In the genomic region with DNA sequence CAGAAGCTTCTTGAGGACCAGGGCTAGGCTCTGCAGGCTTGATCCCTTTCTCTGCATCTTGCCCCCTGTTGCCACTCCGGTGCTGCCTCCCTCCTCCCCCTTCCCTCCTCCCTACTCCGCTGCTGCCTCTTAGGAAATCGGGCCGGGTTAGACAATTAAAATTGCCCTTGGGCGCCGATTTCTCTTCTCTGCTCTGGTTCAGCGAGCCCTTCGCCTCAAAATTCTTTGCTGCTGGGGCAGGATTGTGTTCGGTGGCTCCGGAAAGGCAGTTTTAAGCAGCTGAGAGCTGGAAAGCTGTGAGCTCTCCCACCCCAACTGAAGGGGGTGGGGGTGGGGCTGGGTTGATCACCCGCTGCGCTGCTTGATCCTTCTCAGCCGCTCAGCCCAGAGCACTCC, we compare ENCODE assay signal across 8 mouse cellular contexts. TPM values are rescaled to one million over a fixed set of nuclear protein-coding genes. Genes with fewer than 3 reads are reported as not detected.
DNase-seq lines count a peak whose midpoint lies in the region; ATAC-seq and TF ChIP-seq lines count a peak whose summit lies in the region.

No protein-coding gene starts in this region.

- no peak for ATAC-seq in embryonic facial prominence, embryonic 11.5 days (replicated peaks; ENCODE audit: insufficient number of reproducible peaks, low FRiP score, low TSS enrichment, low read depth)
- no peak for ATAC-seq in heart, postnatal 0 days (ENCODE audit: insufficient read depth, low read depth)
- no peak for ATAC-seq in stomach, embryonic 15.5 days (ENCODE audit: insufficient read depth, low FRiP score, low read depth)
- no peak for ATAC-seq in megakaryocyte progenitor cell, adult 5-6 weeks (replicated peaks; ENCODE audit: poor library complexity)

- H3K9ac ChIP-seq in embryonic facial prominence, embryonic 11.5 days (replicated peaks; ENCODE audit: low read length): peak overlapping the region; percentile 95
- H3K9ac ChIP-seq in heart, postnatal 0 days (replicated peaks; ENCODE audit: low read depth, low read length): peak overlapping the region; percentile 98
- peak overlapping the region; percentile 97 for H3K9ac ChIP-seq in stomach, embryonic 15.5 days

- H3K4me2 ChIP-seq in embryonic facial prominence, embryonic 11.5 days (ENCODE audit: low read depth, low read length): peak overlapping the region; percentile 84
- peak overlapping the region; percentile 96 for H3K4me2 ChIP-seq in heart, postnatal 0 days (ENCODE audit: low read depth, low read length)
- H3K4me2 ChIP-seq in stomach, embryonic 15.5 days: peak overlapping the region; percentile 65

- peak overlapping the region; percentile 84 for H3K27ac ChIP-seq in embryonic facial prominence, embryonic 11.5 days (replicated peaks; ENCODE audit: low read depth, low read length)
- H3K27ac ChIP-seq in heart, postnatal 0 days (ENCODE audit: low read depth): peak overlapping the region; percentile 97
- peak overlapping the region; percentile 95 for H3K27ac ChIP-seq in stomach, embryonic 15.5 days

- H3K36me3 ChIP-seq in embryonic facial prominence, embryonic 11.5 days (replicated peaks; ENCODE audit: control insufficient read depth, insufficient read depth, low read depth, low read length): no peaks in the 10 kb centered on the region
- peaks cover 12% of the 10 kb centered on the region; the same call in 1 of the 2 replicates for H3K36me3 ChIP-seq in heart, postnatal 0 days (replicated peaks; ENCODE audit: control insufficient read depth, insufficient read depth, low read length)
- H3K36me3 ChIP-seq in stomach, embryonic 15.5 days: peaks cover 7% of the 10 kb centered on the region; the same call in 1 of the 2 replicates

- no peak for TF ChIP-seq EP300 in heart, postnatal 0 days (IDR thresholded peaks at IDR 0.05; ENCODE audit: low read depth)

- under 1% methylated on average over 13 of the region's 13 CpGs for WGBS in embryonic facial prominence, embryonic 11.5 days
- WGBS in heart, postnatal 0 days: 0% methylated on average over 13 of the region's 13 CpGs
- 0% methylated on average over 13 of the region's 13 CpGs for WGBS in stomach, embryonic 15.5 days

- H3K4me3 ChIP-seq in embryonic facial prominence, embryonic 11.5 days (ENCODE audit: low read depth, low read length): peak overlapping the region; percentile 98
- peak overlapping the region; percentile 94 for H3K4me3 ChIP-seq in heart, postnatal 0 days (ENCODE audit: low read depth, low read length)
- H3K4me3 ChIP-seq in stomach, embryonic 15.5 days (replicated peaks): peak overlapping the region; percentile 94

- DNase-seq in ES-CJ7 (ENCODE audit: low read depth, low spot score): peak; percentile 79
- DNase-seq in ZHBTc4 (ENCODE audit: low read depth, low spot score): peak; percentile 87
- peak; percentile 65 for DNase-seq in embryonic facial prominence, embryonic 11.5 days (ENCODE audit: low spot score)
- peak; percentile 37 for DNase-seq in heart, postnatal 0 days (ENCODE audit: low spot score)
- DNase-seq in kidney, postnatal 36 days: peak; percentile 69 to 71
- peak; percentile 25 for DNase-seq in lung, postnatal 25 days (ENCODE audit: low spot score)

- H3K9me3 ChIP-seq in embryonic facial prominence, embryonic 11.5 days (replicated peaks; ENCODE audit: control insufficient read depth, low read length): no peaks in the 10 kb centered on the region
- no peaks in the 10 kb centered on the region for H3K9me3 ChIP-seq in heart, postnatal 0 days (replicated peaks; ENCODE audit: control insufficient read depth, low read length)
- H3K9me3 ChIP-seq in stomach, embryonic 15.5 days: no peaks in the 10 kb centered on the region

- no peaks in the 10 kb centered on the region for H3K4me1 ChIP-seq in embryonic facial prominence, embryonic 11.5 days (ENCODE audit: control insufficient read depth, insufficient read depth, low read length)
- peaks cover 4% of the 10 kb centered on the region; the same call in 1 of the 2 replicates for H3K4me1 ChIP-seq in heart, postnatal 0 days (ENCODE audit: control insufficient read depth, insufficient read depth)
- H3K4me1 ChIP-seq in stomach, embryonic 15.5 days: peaks cover 13% of the 10 kb centered on the region

- no peaks in the 10 kb centered on the region for H3K27me3 ChIP-seq in embryonic facial prominence, embryonic 11.5 days (ENCODE audit: control insufficient read depth, insufficient read depth, low read length)
- no peaks in the 10 kb centered on the region for H3K27me3 ChIP-seq in heart, postnatal 0 days (ENCODE audit: control insufficient read depth, insufficient read depth, low read length)
- H3K27me3 ChIP-seq in stomach, embryonic 15.5 days (replicated peaks): no peaks in the 10 kb centered on the region

- TF ChIP-seq CTCF in heart, postnatal 0 days (IDR thresholded peaks at IDR 0.05; ENCODE audit: low read depth): no peak

RNA-seq across cellular contexts. Expression of a gene that starts 2.3 kb away (rescaled TPM):
- 14.5 and 16.6 TPM in 2 replicates for polyA plus RNA-seq in embryonic facial prominence, embryonic 11.5 days (2014; fragmentation: Nextera tagmentation; extraction: Ambion mirVana)
- 19.2 and 25.1 TPM in 2 replicates for total RNA-seq in heart, postnatal 0 days (2014; rRNA removed; ENCODE audit: low replicate concordance)
- polyA plus RNA-seq in heart, postnatal 0 days (2015; fragmentation: Nextera tagmentation; extraction: Ambion mirVana): 5.6 and 7.3 TPM in 2 replicates
- 13.4 and 18.0 TPM in 2 replicates for polyA plus RNA-seq in stomach, embryonic 15.5 days (2015; fragmentation: Nextera tagmentation; extraction: Ambion mirVana)
- total RNA-seq in megakaryocyte progenitor cell, adult 5-6 weeks (2015): 61.8 and 64.3 TPM in 2 replicates
- 25.9 and 28.8 TPM in 2 replicates for total RNA-seq in megakaryocyte progenitor cell, adult 5-6 weeks (2017)

RNA-seq across cellular contexts. Expression of a gene that starts 47.2 kb away (rescaled TPM):
- 17.3 and 19.5 TPM in 2 replicates for polyA plus RNA-seq in embryonic facial prominence, embryonic 11.5 days (2014; fragmentation: Nextera tagmentation; extraction: Ambion mirVana)
- total RNA-seq in heart, postnatal 0 days (2014; rRNA removed; ENCODE audit: low replicate concordance): 7.3 and 9.4 TPM in 2 replicates
- 7.7 and 8.6 TPM in 2 replicates for polyA plus RNA-seq in heart, postnatal 0 days (2015; fragmentation: Nextera tagmentation; extraction: Ambion mirVana)
- polyA plus RNA-seq in stomach, embryonic 15.5 days (2015; fragmentation: Nextera tagmentation; extraction: Ambion mirVana): 17.3 and 19.4 TPM in 2 replicates
- 6.7 and 7.2 TPM in 2 replicates for total RNA-seq in megakaryocyte progenitor cell, adult 5-6 weeks (2015)
- total RNA-seq in megakaryocyte progenitor cell, adult 5-6 weeks (2017): 5.6 and 9.7 TPM in 2 replicates

RNA-seq across cellular contexts. Expression of a gene that starts 52.9 kb away (rescaled TPM):
- 40.4 and 45.7 TPM in 2 replicates for polyA plus RNA-seq in embryonic facial prominence, embryonic 11.5 days (2014; fragmentation: Nextera tagmentation; extraction: Ambion mirVana)
- 77.9 and 111 TPM in 2 replicates for total RNA-seq in heart, postnatal 0 days (2014; rRNA removed; ENCODE audit: low replicate concordance)
- 91.3 and 95.0 TPM in 2 replicates for polyA plus RNA-seq in heart, postnatal 0 days (2015; fragmentation: Nextera tagmentation; extraction: Ambion mirVana)
- 54.1 and 60.5 TPM in 2 replicates for polyA plus RNA-seq in stomach, embryonic 15.5 days (2015; fragmentation: Nextera tagmentation; extraction: Ambion mirVana)
- total RNA-seq in megakaryocyte progenitor cell, adult 5-6 weeks (2015): 48.8 and 50.2 TPM in 2 replicates
- total RNA-seq in megakaryocyte progenitor cell, adult 5-6 weeks (2017): 71.5 and 75.5 TPM in 2 replicates

RNA-seq across cellular contexts. Expression of a gene that starts 54.2 kb away (rescaled TPM):
- polyA plus RNA-seq in embryonic facial prominence, embryonic 11.5 days (2014; fragmentation: Nextera tagmentation; extraction: Ambion mirVana): 1.5 and 2.1 TPM in 2 replicates
- total RNA-seq in heart, postnatal 0 days (2014; rRNA removed; ENCODE audit: low replicate concordance): 0.77 TPM in 1 of 2 replicates, not detected in the other
- 0.08 TPM in 1 of 2 replicates, not detected in the other for polyA plus RNA-seq in heart, postnatal 0 days (2015; fragmentation: Nextera tagmentation; extraction: Ambion mirVana)
- polyA plus RNA-seq in stomach, embryonic 15.5 days (2015; fragmentation: Nextera tagmentation; extraction: Ambion mirVana): 1.7 and 1.8 TPM in 2 replicates
- not detected in 2 replicates for total RNA-seq in megakaryocyte progenitor cell, adult 5-6 weeks (2015)
- total RNA-seq in megakaryocyte progenitor cell, adult 5-6 weeks (2017): not detected in 2 replicates

Comparison
In these comparisons a context has a peak if more than half of its experiments do, and no peak if none do; other contexts are left out.
1. DNase-seq: peak in every context shown above with its lines; median percentile 87 in ZHBTc4; 79 in ES-CJ7; 70 in kidney, postnatal 36 days; 65 in embryonic facial prominence, embryonic 11.5 days; 37 in heart, postnatal 0 days; 25 in lung, postnatal 25 days.